Mouse (Mus musculus) intestine, postnatal 0 days (tissue): ENCODE data around the gene Clps. TPM values are rescaled to one million over a fixed set of nuclear protein-coding genes. Genes with fewer than 3 reads are reported as not detected.

ENCODE experiments used
- ATAC-seq: fragments of 200-750 bp; cut with Nextera tagmentation; 2 replicates; pipeline ENCODE4 v1.8.0; 2017; ENCODE audit warnings: mild to moderate bottlenecking, moderate TSS enrichment, moderate library complexity
- H3K27ac ChIP-seq: fragments of 300-500 bp; sonication (generic); 2 replicates; pipeline ENCODE4 v1.5.1; 2014; ENCODE audit warnings: mild to moderate bottlenecking, low read depth, low read length, moderate library complexity
- H3K27me3 ChIP-seq: fragments of 300-500 bp; sonication (generic); replicated peaks from 2 replicates; pipeline ENCODE4 v1.6.1; 2014; ENCODE audit warnings: low read length, mixed read lengths; ENCODE audit not compliant: control insufficient read depth, insufficient read depth
- H3K36me3 ChIP-seq: fragments of 300-500 bp; sonication (generic); 2 replicates; pipeline ENCODE4 v1.6.1; 2014; ENCODE audit warnings: mild to moderate bottlenecking, moderate library complexity; ENCODE audit not compliant: control insufficient read depth, insufficient read depth
- H3K4me1 ChIP-seq: fragments of 300-500 bp; sonication (generic); replicated peaks from 2 replicates; pipeline ENCODE4 v1.6.1; 2014; ENCODE audit warnings: antibody characterized with exemption, low read length, mixed read lengths; ENCODE audit not compliant: control insufficient read depth, insufficient read depth
- H3K4me2 ChIP-seq: fragments of 300-500 bp; sonication (generic); replicated peaks from 2 replicates; pipeline ENCODE4 v1.6.1; 2014; ENCODE audit warnings: low read depth, mild to moderate bottlenecking, moderate library complexity
- H3K4me3 ChIP-seq: fragments of 300-500 bp; sonication (generic); 2 replicates; pipeline ENCODE4 v1.5.1; 2014; ENCODE audit warnings: low read depth, low read length
- H3K9ac ChIP-seq: fragments of 300-500 bp; sonication (generic); 2 replicates; pipeline ENCODE4 v1.6.1; 2014; ENCODE audit warnings: mild to moderate bottlenecking, low read depth, low read length
- H3K9me3 ChIP-seq: fragments of 300-500 bp; sonication (generic); 2 replicates; pipeline ENCODE4 v1.6.1; 2016; ENCODE audit warnings: mixed run types; ENCODE audit not compliant: control insufficient read depth
- CTCF ChIP-seq: sonication (generic); IDR thresholded peaks from 2 replicates; pipeline ENCODE4 v1.5.1; 2016; ENCODE audit warnings: low read depth, mild to moderate bottlenecking, control low read depth, antibody characterized with exemption, moderate library complexity
- WGBS: fragments of 180-500 bp; shearing (Covaris S2); extraction: QIAGEN DNeasy Blood & Tissue Kit; methylation state at CpG from one replicate; pipeline ENCODE4 v1.1.7; 2014; 5-methylcytosine and 5-hydroxymethylcytosine counted together
- polyA plus RNA-seq: library from polyadenylated mRNA; unstranded; fragments of >200 nt; fragmentation: Nextera tagmentation; extraction: Ambion mirVana; gene quantifications from 2 replicates; pipeline ENCODE4 v1.2.1, GENCODE M21; 2015

Clps gene
- polyA plus RNA-seq, 1 experiment from 2014 or later: 104 TPM

GRCm38 (mm10) chr17:28518615-28519071, 41.9 kb downstream of the Clps start:
- Histone ChIP-seq H3K4me3 (peak overlapping the region; percentile 36), H3K27ac (peak overlapping the region; percentile 92), H3K9me3 (no peaks in the 10 kb centered on the region), H3K27me3 (no peaks in the 10 kb centered on the region), H3K4me2 (peak overlapping the region; percentile 68), H3K4me1 (peaks cover 12% of the 10 kb centered on the region; the same call in 1 of the 2 replicates), H3K36me3 (no peaks in the 10 kb centered on the region), H3K9ac (peak overlapping the region; percentile 67; the same call in 1 of the 2 replicates)
- TF ChIP-seq CTCF: no peak
- ATAC-seq: no peak
- WGBS: 28% methylated on average over 8 of the region's 8 CpGs

- no peaks in the 10 kb centered on the region for H3K9me3 ChIP-seq
- peaks cover 12% of the 10 kb centered on the region; the same call in 1 of the 2 replicates for H3K4me1 ChIP-seq
- peak overlapping the region; percentile 36 for H3K4me3 ChIP-seq
- peak overlapping the region; percentile 68 for H3K4me2 ChIP-seq
- no peaks in the 10 kb centered on the region for H3K27me3 ChIP-seq
- peak overlapping the region; percentile 67 for H3K9ac ChIP-seq
- under 1% methylated on average over 40 of the region's 46 CpGs for WGBS
- peak overlapping the region; percentile 92 for H3K27ac ChIP-seq
- no peak for TF ChIP-seq CTCF
- ATAC-seq: peak; percentile 63
- H3K36me3 ChIP-seq: no peaks in the 10 kb centered on the region
These were observed 42.5 kb downstream of the Clps start for GRCm38 (mm10) chr17:28517956-28518614.

DNA sequence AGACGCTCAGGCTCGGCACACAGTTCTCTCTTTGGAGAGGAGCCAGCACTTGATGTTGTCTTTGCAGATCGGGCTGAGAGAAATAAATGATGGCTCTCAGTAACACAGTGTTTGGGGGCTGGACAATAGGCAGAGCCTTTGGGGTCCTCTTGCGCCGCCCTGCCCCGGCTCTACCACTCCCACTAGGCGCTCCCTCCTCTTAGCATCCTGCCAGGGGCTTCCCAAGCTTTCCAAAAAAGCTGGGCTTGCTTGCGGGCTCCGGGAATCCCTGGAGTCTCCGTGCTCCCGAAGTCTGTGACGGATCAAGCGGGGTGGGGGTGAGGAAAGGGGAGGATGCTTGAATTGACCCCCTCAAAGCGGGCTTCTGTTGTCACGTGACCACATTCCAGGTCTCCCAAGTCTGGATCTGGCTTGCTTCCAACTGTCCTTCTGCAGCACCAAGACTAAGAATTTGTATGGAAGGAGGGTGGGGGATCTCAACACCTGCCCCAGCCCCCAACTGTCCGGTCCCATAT, 43.1 kb downstream of the Clps start, which contains the start of gene Fkbp5:
Fkbp5 (minus strand) TSS at position 87 of the 515 bp plus-strand sequence.
- peak within 1 kb of the TSS; percentile 36 for H3K4me3 ChIP-seq
- no peaks in the 10 kb centered on the region for H3K9me3 ChIP-seq
- no peak for TF ChIP-seq CTCF
- peak within 1 kb of the TSS; percentile 92 for H3K27ac ChIP-seq
- no peak for ATAC-seq
- H3K27me3 ChIP-seq: no peaks in the 10 kb centered on the region
- peaks cover 18% of the 10 kb centered on the region; the same call in 1 of the 2 replicates for H3K4me1 ChIP-seq
- peak within 1 kb of the TSS; percentile 67 for H3K9ac ChIP-seq
- no peaks in the 10 kb centered on the region for H3K36me3 ChIP-seq
- WGBS: 19% methylated on average over 16 of the region's 16 CpGs
- H3K4me2 ChIP-seq: peak within 1 kb of the TSS; percentile 68

- H3K27ac ChIP-seq: 0 out of 2 replicates have a peak overlapping the region, but pooled peaks have one; percentile 3
- no peak overlapping the region; the same call in 1 of the 2 replicates for H3K9ac ChIP-seq
- H3K36me3 ChIP-seq: no peaks in the 10 kb centered on the region
- H3K4me2 ChIP-seq: peak overlapping the region; percentile 68
- peaks cover 22% of the 10 kb centered on the region; the same call in 1 of the 2 replicates for H3K4me1 ChIP-seq
- TF ChIP-seq CTCF: 0 out of 2 replicates have a peak, but pooled peaks have one; percentile 27
- no peaks in the 10 kb centered on the region for H3K9me3 ChIP-seq
- H3K4me3 ChIP-seq: no peak overlapping the region
- 66% methylated on average over 4 of the region's 4 CpGs for WGBS
- no peaks in the 10 kb centered on the region for H3K27me3 ChIP-seq
- no peak for ATAC-seq
These were observed 43.7 kb downstream of the Clps start for GRCm38 (mm10) chr17:28516881-28517280.

DNA sequence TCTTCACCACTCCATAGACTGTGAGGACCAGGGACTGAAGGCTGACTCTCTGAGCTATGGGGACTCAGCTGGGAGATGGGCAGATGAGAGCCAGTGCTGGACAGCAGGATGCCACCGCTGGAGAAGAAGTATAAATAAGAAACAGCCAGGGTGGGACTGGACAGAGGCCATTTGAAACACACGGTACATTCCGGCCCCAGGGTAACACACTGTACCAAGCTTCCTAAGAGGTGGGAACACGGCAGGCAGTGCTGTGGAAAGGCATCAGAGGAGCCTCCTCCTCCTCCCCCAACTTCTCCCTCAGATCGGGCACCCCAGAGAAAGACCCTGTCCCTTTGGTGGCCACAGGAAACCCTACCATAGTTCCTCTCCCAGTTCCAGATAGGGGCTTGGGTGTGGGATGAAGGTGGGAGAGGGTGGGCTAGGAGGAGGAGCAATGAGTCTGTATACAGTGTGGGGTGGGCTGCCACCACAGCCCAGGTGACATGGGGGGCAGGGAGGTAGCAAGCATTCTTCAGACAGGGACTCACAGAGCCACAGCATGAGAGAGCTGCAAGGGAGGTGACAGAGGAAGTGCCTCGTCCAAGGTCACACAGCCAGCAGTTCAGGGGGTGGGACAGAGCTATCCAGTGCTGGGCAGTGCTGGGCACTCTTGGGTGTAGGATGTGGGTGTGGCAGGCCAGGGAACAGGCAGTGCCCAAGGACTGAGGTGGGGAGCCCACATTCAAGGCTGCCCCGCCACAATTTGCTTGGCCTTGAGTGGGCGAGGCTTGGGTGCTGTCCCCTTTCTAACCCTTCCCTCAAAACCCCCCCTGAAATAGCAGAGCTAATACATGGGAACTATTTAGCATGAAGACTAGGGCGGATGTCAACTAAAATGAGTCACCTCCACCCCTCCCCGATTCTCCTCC, 44.9 kb downstream of the Clps start:
- Histone ChIP-seq H3K9me3 (no peaks in the 10 kb centered on the region), H3K27ac (no peak overlapping the region; the same call in 1 of the 2 replicates), H3K4me3 (no peak overlapping the region), H3K4me1 (peaks cover 23% of the 10 kb centered on the region; the same call in 1 of the 2 replicates), H3K9ac (0 out of 2 replicates have a peak overlapping the region, but pooled peaks have one; percentile 3), H3K36me3 (no peaks in the 10 kb centered on the region), H3K27me3 (no peaks in the 10 kb centered on the region), H3K4me2 (no peak overlapping the region; the same call in 1 of the 2 replicates)
- TF ChIP-seq CTCF: no peak
- ATAC-seq: peak; percentile 40
- 51% methylated on average over 10 of the region's 10 CpGs for WGBS

DNA sequence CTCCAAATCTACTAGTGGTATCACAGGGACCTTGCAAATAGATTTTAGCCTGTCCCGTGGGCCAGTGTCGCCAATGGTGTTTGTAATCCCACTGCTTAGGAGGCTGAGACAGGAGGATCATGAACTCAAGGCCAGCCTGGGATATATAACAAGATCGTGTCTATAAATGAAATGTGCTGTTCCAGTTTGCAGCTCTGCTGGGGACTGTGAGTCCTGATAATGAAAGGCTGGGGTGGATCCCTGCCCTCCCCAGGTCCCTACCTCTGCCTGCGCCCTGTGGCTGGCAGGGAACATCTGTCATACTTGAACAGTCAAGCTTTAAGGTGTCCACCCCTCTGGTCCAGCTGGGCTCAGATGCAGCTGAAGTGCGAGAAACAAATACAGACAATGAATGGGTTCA, 46.0 kb downstream of the Clps start:
- WGBS: 79% methylated on average over 5 of the region's 5 CpGs

More for the DNA sequence above, 46.0 kb downstream of the Clps start:
- no peaks in the 10 kb centered on the region for H3K27me3 ChIP-seq
- no peak overlapping the region for H3K4me3 ChIP-seq
- H3K4me2 ChIP-seq: no peak overlapping the region
- H3K9ac ChIP-seq: no peak overlapping the region
- no peaks in the 10 kb centered on the region for H3K36me3 ChIP-seq
- H3K27ac ChIP-seq: 0 out of 2 replicates have a peak overlapping the region, but pooled peaks have one; percentile 69
- no peaks in the 10 kb centered on the region for H3K9me3 ChIP-seq
- ATAC-seq: no peak
- peaks cover 29% of the 10 kb centered on the region; the same call in 1 of the 2 replicates for H3K4me1 ChIP-seq
- TF ChIP-seq CTCF: no peak
